Mouse (Mus musculus) gastrocnemius, adult 8-10 months (tissue): Measurements from ENCODE around the gene Tead3. TPM values are rescaled to one million over a fixed set of nuclear protein-coding genes. Genes with fewer than 3 reads are reported as not detected.
"Not testable (repeated sequence)": the region's sequence is repeated elsewhere in the genome, so short reads cannot be mapped to it uniquely, and the experiment has no call there.

Source experiments
- DNase-seq, 2 experiments: peaks; one replicate each; pipeline ENCODE4 v3.0.0; 2022; ENCODE audit warnings: low spot score in 2 of 2
- total RNA-seq, 4 experiments: library from RNA; stranded (reverse); gene quantifications; 2 replicates each; pipeline ENCODE4 v1.2.4; 2022

Tead3 gene
- total RNA-seq, 4 experiments from 2014 or later = 3.2 to 5.7 (median 4.5) TPM

DNA sequence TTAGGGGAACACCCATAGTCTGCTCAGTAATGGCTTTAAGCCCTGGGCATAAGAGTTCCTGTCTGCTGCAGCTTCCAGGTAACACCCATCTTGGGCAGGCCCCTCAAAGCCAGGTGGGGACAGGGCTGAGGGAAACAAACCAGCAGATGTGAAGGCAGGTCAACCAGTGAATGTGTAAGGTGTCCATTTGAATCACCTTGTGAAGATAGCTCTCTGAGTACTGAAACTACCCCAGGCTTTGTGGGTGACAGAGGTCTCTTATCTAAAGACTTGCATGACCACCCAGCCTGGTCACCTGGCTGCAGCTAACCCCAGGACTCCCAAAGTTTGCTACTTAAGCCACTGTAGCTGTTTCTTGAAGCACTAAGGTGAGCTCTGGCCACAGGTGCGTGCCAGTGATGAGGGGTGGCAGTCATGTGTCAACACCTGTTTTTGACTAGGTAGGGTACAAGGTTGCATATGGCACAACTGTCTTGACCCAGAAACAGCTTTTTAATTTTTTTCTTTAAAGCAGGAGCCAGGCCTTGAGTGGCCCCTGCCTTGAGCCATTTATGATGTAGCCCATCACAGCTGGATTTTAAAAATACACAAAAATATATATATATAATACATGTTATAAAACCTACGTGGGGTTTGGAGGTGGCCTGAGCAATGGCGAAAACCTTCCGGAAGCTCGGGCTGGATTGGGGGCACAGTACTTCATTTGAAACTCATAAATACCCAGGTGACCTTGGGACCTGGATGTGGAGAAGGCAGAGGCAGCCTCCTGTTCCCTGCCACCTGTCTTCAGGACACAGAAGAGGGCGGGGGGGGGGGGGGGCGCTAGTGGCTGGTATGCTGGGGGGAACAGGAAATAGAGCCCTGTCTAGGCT, 19.1 kb downstream of the Tead3 start:
- no peak for DNase-seq

- not testable (repeated sequence) for DNase-seq
Observed at GRCm38 (mm10) chr17:28330590-28330989, 20.0 kb downstream of the Tead3 start.

GRCm38 (mm10) chr17:28330232-28330546, 20.4 kb downstream of the Tead3 start:
- no peak for DNase-seq

DNA sequence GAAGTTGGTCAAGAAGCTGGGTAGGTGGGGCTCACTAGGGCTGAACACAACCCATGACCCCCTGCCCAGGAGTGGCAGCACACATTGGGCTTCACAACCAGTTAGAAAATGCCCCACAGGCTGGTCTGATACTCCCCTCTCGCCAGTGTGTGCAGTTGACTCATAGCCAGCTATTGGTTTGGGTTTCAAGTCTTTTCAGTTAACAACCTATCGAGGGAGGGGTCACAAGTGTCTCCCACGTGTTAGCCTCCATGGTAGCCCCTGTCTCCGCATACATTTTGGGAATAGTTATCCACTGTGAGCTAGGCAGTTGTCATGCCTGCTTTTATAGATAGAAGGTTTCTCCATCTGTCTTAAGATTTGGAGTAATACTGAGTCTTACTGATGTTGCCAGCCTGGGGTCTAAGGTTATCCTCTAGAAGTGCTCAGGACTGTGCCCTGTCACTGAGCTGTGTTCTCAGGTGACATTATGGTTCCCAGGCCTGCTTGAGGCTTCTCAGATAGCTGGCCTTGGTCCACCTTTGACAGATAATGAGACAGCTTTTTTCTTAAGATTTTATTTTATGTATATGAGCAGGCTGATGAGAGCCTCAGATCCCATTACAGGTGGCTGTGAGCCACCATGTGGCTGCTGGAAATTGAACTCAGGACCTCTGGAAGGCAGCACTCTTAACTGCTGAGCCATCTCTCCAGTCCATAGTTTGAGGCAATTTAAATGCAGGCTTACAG, 20.9 kb downstream of the Tead3 start:
- DNase-seq = no peak

DNA sequence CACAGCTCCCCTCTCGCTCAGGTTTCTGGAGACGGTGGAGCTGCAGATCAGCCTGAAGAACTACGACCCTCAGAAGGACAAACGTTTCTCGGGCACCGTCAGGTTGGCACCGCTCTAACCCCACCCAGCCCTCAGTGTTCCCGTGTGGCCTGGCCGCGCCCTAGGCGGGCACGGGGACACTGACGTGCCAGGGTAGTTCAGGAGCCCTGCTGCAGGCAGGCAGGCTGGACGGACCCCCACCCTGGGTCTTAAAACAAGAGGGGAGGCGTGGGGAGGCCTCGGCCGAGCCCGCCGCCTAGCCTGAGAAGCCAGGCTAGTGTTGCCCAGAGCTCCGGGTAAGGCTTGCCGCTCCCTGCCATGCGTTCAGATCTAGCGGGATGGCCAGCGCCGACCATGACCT, 21.7 kb downstream of the Tead3 start:
- DNase-seq = no peak

DNA sequence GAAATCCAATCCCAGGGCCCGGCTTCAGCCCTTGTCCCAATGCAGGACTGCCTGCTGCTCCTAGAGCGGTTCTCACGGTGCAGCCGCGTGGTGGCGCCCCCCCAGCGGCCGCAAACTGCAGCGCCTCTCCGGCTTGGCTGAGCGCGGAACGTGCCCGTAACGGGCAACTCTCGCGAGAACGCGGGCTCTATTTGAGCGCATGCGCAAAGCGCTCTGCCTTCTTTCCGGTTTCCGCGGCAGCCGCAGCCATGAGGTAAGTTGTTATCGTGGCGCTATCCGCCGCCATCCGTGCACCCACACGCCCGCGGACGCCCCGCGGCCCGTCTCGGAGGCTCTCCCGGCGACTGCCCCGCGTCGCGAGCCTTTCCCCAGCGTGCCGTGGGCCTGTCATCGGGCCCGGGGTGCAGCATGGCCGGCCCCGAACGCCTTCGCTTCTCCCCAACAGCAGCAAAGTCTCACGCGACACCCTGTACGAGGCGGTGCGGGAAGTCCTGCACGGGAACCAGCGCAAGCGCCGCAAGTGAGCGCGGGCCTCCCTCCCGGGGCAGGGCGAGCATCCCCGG, 22.2 kb downstream of the Tead3 start, which contains the start of gene Rpl10a:
TSS of gene Rpl10a (plus strand) at position 106 of the 563 bp plus-strand sequence.
- peak; percentile 91 to 94 for DNase-seq

- DNase-seq = no peak
Observed at GRCm38 (mm10) chr17:28327673-28328325, 22.8 kb downstream of the Tead3 start.

DNA sequence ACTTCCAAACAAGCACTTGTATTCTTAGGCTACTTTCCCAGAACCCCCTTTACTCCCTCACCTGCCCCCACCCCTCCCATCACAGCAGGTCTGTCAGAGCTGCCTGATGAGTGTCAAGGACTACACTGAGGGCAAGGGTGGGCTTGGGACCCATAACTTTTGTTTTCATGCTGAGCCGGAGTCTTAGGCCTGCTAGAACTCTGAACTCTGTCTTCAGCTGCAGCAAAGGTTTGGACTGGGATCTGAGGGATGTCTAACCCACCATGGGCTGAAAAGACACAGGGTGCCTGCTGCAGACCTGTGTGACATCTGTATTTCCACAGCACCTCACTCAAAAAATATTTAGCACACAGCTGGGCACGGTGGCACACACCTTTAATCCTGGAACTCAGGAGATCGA, 23.7 kb downstream of the Tead3 start:
- DNase-seq = no peak

DNA sequence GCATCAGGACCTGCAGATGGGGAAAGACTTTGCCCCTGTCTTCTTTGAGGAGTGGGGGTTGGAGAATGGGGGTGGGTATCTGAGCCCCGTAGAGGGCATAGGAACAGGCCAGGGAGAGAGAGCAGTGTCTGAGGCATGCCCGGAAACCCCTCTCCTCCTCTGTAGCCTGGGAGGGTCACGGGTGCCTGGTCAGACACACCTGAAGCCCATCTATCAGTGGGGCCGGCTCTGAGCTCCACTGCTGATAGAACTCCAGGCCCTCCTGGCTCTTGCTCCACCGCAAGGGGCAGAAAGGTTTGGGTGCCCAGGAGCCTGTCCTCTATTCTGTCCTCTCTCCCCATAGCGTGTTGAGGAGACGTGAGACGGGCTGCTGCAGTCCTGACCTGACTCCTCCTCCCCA, 24.9 kb downstream of the Tead3 start:
- DNase-seq = no peak

GRCm38 (mm10) chr17:28324416-28324815, 26.2 kb downstream of the Tead3 start:
- not testable (repeated sequence) for DNase-seq

DNA sequence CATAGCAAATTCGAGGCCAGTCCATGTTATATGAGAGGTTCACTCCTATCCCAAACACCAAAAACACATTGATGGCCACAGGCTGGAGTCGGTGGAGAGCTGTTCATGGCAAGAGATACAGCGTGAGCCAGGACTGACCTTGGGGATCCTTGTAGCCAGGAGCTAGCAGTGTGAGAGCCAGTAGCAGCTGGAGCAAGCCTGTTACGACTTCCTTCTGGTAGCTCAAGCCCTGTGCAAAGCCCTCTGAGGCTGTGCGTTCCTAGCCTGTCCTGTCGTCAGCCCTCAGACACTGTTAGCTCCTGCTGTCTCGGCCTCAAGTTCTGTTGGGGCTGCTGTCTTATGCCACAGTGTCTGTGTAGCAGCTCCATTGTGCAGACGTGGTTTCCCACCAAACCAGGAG, 26.8 kb downstream of the Tead3 start:
- no peak for DNase-seq

GRCm38 (mm10) chr17:28321700-28322099, 28.9 kb downstream of the Tead3 start:
- no peak for DNase-seq

GRCm38 (mm10) chr17:28317725-28318124, 32.9 kb downstream of the Tead3 start:
- no peak for DNase-seq

DNA sequence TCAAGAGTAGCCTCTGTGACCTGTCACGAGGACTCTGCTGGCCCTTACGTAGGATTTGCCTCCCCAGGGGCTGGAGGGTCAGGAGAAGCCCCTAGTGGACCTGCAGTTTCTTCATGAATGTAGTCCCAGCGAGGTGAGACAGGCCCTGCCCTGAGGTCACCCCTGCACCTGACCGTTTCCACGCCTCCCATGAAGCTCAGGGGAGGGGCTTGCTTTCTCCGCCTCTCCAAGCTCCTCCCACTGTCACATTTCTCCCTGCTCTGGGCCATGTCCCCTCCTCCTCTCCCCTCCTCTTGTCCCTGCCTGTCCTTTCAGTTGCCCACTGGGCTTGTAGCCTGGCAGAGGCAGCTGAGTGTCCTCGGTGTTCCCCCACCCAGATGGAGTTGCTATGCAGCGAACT, 33.5 kb downstream of the Tead3 start:
- no peak for DNase-seq

- no peak for DNase-seq
Observed at GRCm38 (mm10) chr17:28316476-28316875, 34.1 kb downstream of the Tead3 start.

- no peak for DNase-seq
Observed at GRCm38 (mm10) chr17:28315611-28316160, 34.9 kb downstream of the Tead3 start.

DNA sequence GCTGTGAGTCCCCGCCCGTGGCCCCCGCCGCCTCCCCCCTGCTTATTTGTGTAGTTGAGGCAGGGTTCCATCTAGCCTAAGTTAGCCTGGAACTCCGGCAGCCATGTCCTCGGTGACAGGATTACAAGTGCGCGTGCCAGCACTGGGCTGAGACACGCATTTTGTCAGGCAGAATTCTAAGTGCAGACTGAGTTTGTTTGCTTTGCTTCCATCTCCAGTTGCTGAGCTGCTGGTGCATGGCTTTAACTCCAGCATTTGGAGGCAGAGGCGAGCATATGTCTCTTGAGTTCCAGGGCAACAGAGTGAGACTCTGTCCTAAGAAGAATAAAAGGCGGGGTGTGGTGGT, 36.8 kb downstream of the Tead3 start:
- no peak for DNase-seq

- DNase-seq = peak; percentile 95 to 96
Observed at GRCm38 (mm10) chr17:28313212-28313879, 37.3 kb downstream of the Tead3 start, which contains the start of gene Fance. Gene Fance, plus strand, starts transcription at chr17:28313519.

GRCm38 (mm10) chr17:28312232-28313211, 38.1 kb downstream of the Tead3 start:
- no peak for DNase-seq
